Mouse (Mus musculus) spleen, postnatal 10 days (tissue): ENCODE results near the gene Dnajb5.

Experiments
- DNase-seq, 2 experiments: peaks; one replicate each; pipeline ENCODE4 v3.0.0; 2021 to 2022; ENCODE audit warnings: low spot score in 2 of 2

The Dnajb5 gene

GRCm38 (mm10) chr4:42944185-42944584, 5.4 kb upstream of the Dnajb5 start:
- DNase-seq = no peak

- no peak for DNase-seq
These were observed 4.6 kb upstream of the Dnajb5 start for GRCm38 (mm10) chr4:42945043-42945442.

GRCm38 (mm10) chr4:42945445-42945844, 4.2 kb upstream of the Dnajb5 start:
- no peak for DNase-seq

GRCm38 (mm10) chr4:42945952-42946351, 3.7 kb upstream of the Dnajb5 start:
- DNase-seq = peak in 1 of 2 experiments; percentile 69

GRCm38 (mm10) chr4:42946733-42947290, 2.8 kb upstream of the Dnajb5 start:
- DNase-seq = no peak

GRCm38 (mm10) chr4:42948527-42948926, 1.1 kb upstream of the Dnajb5 start:
- DNase-seq = no peak

- no peak for DNase-seq
These were observed 451 bp upstream of the Dnajb5 start for GRCm38 (mm10) chr4:42949051-42949675.

- peak in 1 of 2 experiments; percentile 82 for DNase-seq
These were observed 498 bp downstream of the Dnajb5 start for GRCm38 (mm10) chr4:42950065-42950558.

GRCm38 (mm10) chr4:42951206-42952195, 1.9 kb downstream of the Dnajb5 start:
- DNase-seq = no peak

- no peak for DNase-seq
These were observed 2.9 kb downstream of the Dnajb5 start for GRCm38 (mm10) chr4:42952563-42952962.

GRCm38 (mm10) chr4:42953435-42954094, 4.0 kb downstream of the Dnajb5 start:
- DNase-seq = no peak

GRCm38 (mm10) chr4:42954297-42954696, 4.7 kb downstream of the Dnajb5 start:
- DNase-seq = peak; percentile 51 to 74

- no peak for DNase-seq
These were observed 5.6 kb downstream of the Dnajb5 start for GRCm38 (mm10) chr4:42955200-42955599.

GRCm38 (mm10) chr4:42956581-42956980, 7.0 kb downstream of the Dnajb5 start:
- no peak for DNase-seq

- DNase-seq = no peak
These were observed 7.7 kb downstream of the Dnajb5 start for GRCm38 (mm10) chr4:42957306-42957705.

GRCm38 (mm10) chr4:42957979-42958378, 8.4 kb downstream of the Dnajb5 start:
- DNase-seq = no peak

GRCm38 (mm10) chr4:42958942-42959341, 9.3 kb downstream of the Dnajb5 start:
- DNase-seq = no peak

GRCm38 (mm10) chr4:42959382-42959781, 9.8 kb downstream of the Dnajb5 start:
- no peak for DNase-seq

- peak; percentile 36 to 74 for DNase-seq
These were observed 12.0 kb downstream of the Dnajb5 start for GRCm38 (mm10) chr4:42961592-42961991.

GRCm38 (mm10) chr4:42963480-42963879, 13.9 kb downstream of the Dnajb5 start:
- peak in 1 of 2 experiments; percentile 67 for DNase-seq

GRCm38 (mm10) chr4:42965039-42965719, 15.6 kb downstream of the Dnajb5 start:
- DNase-seq = peak in 1 of 2 experiments; percentile 65
